Mouse (Mus musculus) kidney, adult 2 months (tissue): Measurements from ENCODE around the gene Sphk2.

Source experiments
- CTCF ChIP-seq: fragments of 200-500 bp; conservative IDR thresholded peaks from 2 replicates; pipeline ENCODE4 v1.5.1; 2011; ENCODE audit warnings: low read depth, mild to moderate bottlenecking, control low read depth, low read length, moderate library complexity, mixed read lengths; ENCODE audit not compliant: insufficient read depth, insufficient read length
- POLR2A ChIP-seq: fragments of 200-500 bp; IDR thresholded peaks from one replicate; pipeline ENCODE4 v1.6.1; 2011; ENCODE audit warnings: low read depth, low read length, control low read depth

DNA sequence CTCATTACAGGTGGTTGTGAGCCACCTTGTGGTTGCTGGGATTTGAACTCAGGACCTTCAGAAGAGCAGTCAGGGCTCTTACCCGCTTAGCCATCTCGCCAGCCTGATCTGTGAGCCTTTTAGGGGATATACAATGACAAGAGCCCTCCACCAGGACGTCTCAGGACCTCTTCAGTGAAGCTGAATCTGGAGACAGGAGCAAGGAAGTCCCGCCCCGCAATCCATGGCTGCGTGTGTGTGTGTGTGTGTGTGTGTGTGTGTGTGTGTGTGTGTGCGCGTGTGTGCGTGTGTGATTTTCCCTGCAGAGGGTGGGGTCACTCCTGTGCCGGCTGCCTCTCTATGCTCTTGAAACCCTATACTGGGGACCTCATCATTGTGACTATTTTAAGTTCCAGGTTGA, 22.0 kb upstream of the Sphk2 start:
- TF ChIP-seq POLR2A, result no peak
- no peak for TF ChIP-seq CTCF
